Mouse (Mus musculus) cortical plate, adult 2 months (tissue): Measurements from ENCODE around the gene Cmip.

Experiments
- CTCF ChIP-seq: fragments of 200-500 bp; IDR thresholded peaks from 2 replicates; pipeline ENCODE4 v1.5.1; 2011; ENCODE audit warnings: mild to moderate bottlenecking, control low read depth, low read length; ENCODE audit not compliant: insufficient read depth; ENCODE audit errors: extremely low read depth
- POLR2A ChIP-seq: fragments of 200-500 bp; IDR thresholded peaks from 2 replicates; pipeline ENCODE4 v1.6.1; 2011; ENCODE audit warnings: mild to moderate bottlenecking, low read length, control low read depth; ENCODE audit not compliant: insufficient read depth; ENCODE audit errors: extremely low read depth

DNA sequence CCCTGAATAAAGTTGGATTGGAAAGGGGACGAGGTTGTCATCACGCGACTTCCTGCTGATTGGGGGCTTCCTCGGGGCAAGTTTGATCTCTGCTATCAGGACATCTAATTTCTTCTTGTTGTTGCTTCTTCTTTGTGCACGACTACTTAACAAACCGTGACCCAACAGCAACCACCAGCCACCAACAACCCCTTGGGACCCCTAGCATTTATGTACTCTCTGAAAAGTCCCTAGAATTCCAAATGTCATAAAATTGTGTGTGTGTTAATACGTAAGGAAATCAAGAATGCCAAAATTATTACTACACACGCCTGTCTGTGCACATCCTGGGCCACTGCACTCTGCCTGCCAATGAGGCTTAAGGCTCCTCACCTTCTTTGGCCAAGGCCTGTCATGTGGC lies 50.4 kb downstream of the Cmip start:
- no peak for TF ChIP-seq CTCF
- TF ChIP-seq POLR2A: no peak
